27 mouse cellular contexts compared by ENCODE assay signal in genomic region chrX:146958608-146959007, GRCm38 (mm10). TPM values are rescaled to one million over a fixed set of nuclear protein-coding genes. Genes with fewer than 3 reads are reported as not detected.
"Had no signal": no experiment of that assay in that cellular context is flagged by ENCODE, and none has a peak within 500 bp of the region (broad histone marks: within the 10 kb centered on the region; RNA-seq: fewer than 3 reads in every experiment).

No protein-coding gene starts in this region.

- H3K9ac ChIP-seq: kidney, embryonic 15.5 days; limb, embryonic 12.5 days; limb, embryonic 15.5 days; liver, embryonic 14.5 days; liver, postnatal 0 days; lung, embryonic 14.5 days; midbrain, embryonic 13.5 days; neural tube, embryonic 13.5 days; stomach, embryonic 15.5 days had no signal

- DNase-seq: kidney, adult 11 months; kidney, adult 8-10 months; kidney, postnatal 25 days; layer of hippocampus, adult 9-11 months; left cerebral cortex, postnatal 4 days; liver, postnatal 0 days; lung, embryonic 14.5 days; retina, postnatal 1 day; right cerebral cortex, postnatal 25 days; spleen, adult 18-20 months; thymus, postnatal 25 days had no signal

- H3K36me3 ChIP-seq: kidney, embryonic 15.5 days; limb, embryonic 12.5 days; limb, embryonic 15.5 days; midbrain, embryonic 13.5 days; neural tube, embryonic 13.5 days; stomach, embryonic 15.5 days had no signal

- H3K4me3 ChIP-seq: kidney, embryonic 15.5 days; limb, embryonic 12.5 days; limb, embryonic 15.5 days; midbrain, embryonic 13.5 days; myocyte; neural tube, embryonic 13.5 days; stomach, embryonic 15.5 days had no signal

- H3K9me3 ChIP-seq: kidney, embryonic 15.5 days; limb, embryonic 12.5 days; limb, embryonic 15.5 days; midbrain, embryonic 13.5 days; neural tube, embryonic 13.5 days; stomach, embryonic 15.5 days had no signal

- H3K4me2 ChIP-seq: kidney, embryonic 15.5 days; limb, embryonic 12.5 days; limb, embryonic 15.5 days; liver, embryonic 11.5 days; lung, embryonic 14.5 days; midbrain, embryonic 13.5 days; neural tube, embryonic 13.5 days; stomach, embryonic 15.5 days had no signal

- H3K27ac ChIP-seq: kidney, embryonic 15.5 days; limb, embryonic 12.5 days; limb, embryonic 15.5 days; liver, embryonic 14.5 days; macrophage; midbrain, embryonic 13.5 days; neural tube, embryonic 13.5 days; stomach, embryonic 15.5 days had no signal

- H3K4me1 ChIP-seq: kidney, embryonic 15.5 days; limb, embryonic 12.5 days; midbrain, embryonic 13.5 days; neural tube, embryonic 13.5 days; stomach, embryonic 15.5 days had no signal

- ATAC-seq: liver, postnatal 0 days; lung, postnatal 0 days; midbrain, embryonic 13.5 days had no signal

RNA-seq across cellular contexts. Expression of gene Htr2c, which starts 3.7 kb away (rescaled TPM):
- total RNA-seq: megakaryocyte, adult 5-6 weeks; monocyte, adult 5-6 weeks; neutrophil, adult 5-6 weeks had no signal
- polyA plus RNA-seq: large intestine, adult 2 months; liver, embryonic 11.5 days; liver, embryonic 14.5 days; liver, postnatal 0 days; lung, embryonic 14.5 days; macrophage; myocyte; stomach, embryonic 15.5 days; urinary bladder, adult 2 months had no signal
